Mouse (Mus musculus): ENCODE results near the gene Pigo. TPM values are rescaled to one million over a fixed set of nuclear protein-coding genes. Genes with fewer than 3 reads are reported as not detected.

The Pigo gene
- polyA plus RNA-seq (2012; rRNA removed), result 12.7 and 13.1 TPM in 2 replicates

GRCm38 (mm10) chr4:43025084-43025960, at the start of gene Pigo:
Pigo (minus strand) TSS chr4:43025819.
- DNase-seq (ENCODE audit: low spot score), result peak; percentile 92

GRCm38 (mm10) chr4:43074923-43075322, 49.3 kb upstream of the Pigo start:
- no peak for DNase-seq (ENCODE audit: low spot score)

GRCm38 (mm10) chr4:43065471-43065870, 39.9 kb upstream of the Pigo start:
- DNase-seq (ENCODE audit: low spot score), result no peak

GRCm38 (mm10) chr4:43060286-43060685, 34.7 kb upstream of the Pigo start:
- DNase-seq (ENCODE audit: low spot score), result no peak

- no peak for DNase-seq (ENCODE audit: low spot score)
Observed at GRCm38 (mm10) chr4:43059697-43060096, 34.1 kb upstream of the Pigo start.

GRCm38 (mm10) chr4:43058753-43059654, 33.4 kb upstream of the Pigo start, which contains the start of gene Unc13b:
Unc13b (plus strand) TSS chr4:43058953.
- DNase-seq (ENCODE audit: low spot score), result peak; percentile 74

GRCm38 (mm10) chr4:43058392-43058752, 32.8 kb upstream of the Pigo start:
- DNase-seq (ENCODE audit: low spot score), result no peak

GRCm38 (mm10) chr4:43057654-43058053, 32.0 kb upstream of the Pigo start:
- no peak for DNase-seq (ENCODE audit: low spot score)

- DNase-seq (ENCODE audit: low spot score), result no peak
Observed at GRCm38 (mm10) chr4:43052627-43053026, 27.0 kb upstream of the Pigo start.

- DNase-seq (ENCODE audit: low spot score), result no peak
Observed at GRCm38 (mm10) chr4:43047231-43047630, 21.6 kb upstream of the Pigo start.

- no peak for DNase-seq (ENCODE audit: low spot score)
Observed at GRCm38 (mm10) chr4:43046607-43047006, 21.0 kb upstream of the Pigo start.

GRCm38 (mm10) chr4:43045659-43046302, 20.2 kb upstream of the Pigo start, which contains the start of gene Fam214b:
Fam214b (minus strand) TSS chr4:43046220.
- DNase-seq (ENCODE audit: low spot score), result peak; percentile 80

- DNase-seq (ENCODE audit: low spot score), result no peak
Observed at GRCm38 (mm10) chr4:43045285-43045658, 19.7 kb upstream of the Pigo start.

- DNase-seq (ENCODE audit: low spot score), result no peak
Observed at GRCm38 (mm10) chr4:43044673-43045072, 19.1 kb upstream of the Pigo start.

- no peak for DNase-seq (ENCODE audit: low spot score)
Observed at GRCm38 (mm10) chr4:43043644-43044357, 18.2 kb upstream of the Pigo start.

GRCm38 (mm10) chr4:43040881-43041547, 15.4 kb upstream of the Pigo start:
- no peak for DNase-seq (ENCODE audit: low spot score)

- DNase-seq (ENCODE audit: low spot score), result peak; percentile 79
Observed at GRCm38 (mm10) chr4:43040114-43040572, 14.5 kb upstream of the Pigo start.

- no peak for DNase-seq (ENCODE audit: low spot score)
Observed at GRCm38 (mm10) chr4:43039609-43040008, 14.0 kb upstream of the Pigo start.

GRCm38 (mm10) chr4:43038567-43039495, 13.2 kb upstream of the Pigo start:
- no peak for DNase-seq (ENCODE audit: low spot score)

All from urinary bladder, adult 2 months (tissue).